Mouse (Mus musculus): ENCODE results near the gene Cacna1i. TPM values are rescaled to one million over a fixed set of nuclear protein-coding genes. Genes with fewer than 3 reads are reported as not detected.

The Cacna1i gene
- polyA plus RNA-seq, 1 experiment = 2.8 TPM

DNA sequence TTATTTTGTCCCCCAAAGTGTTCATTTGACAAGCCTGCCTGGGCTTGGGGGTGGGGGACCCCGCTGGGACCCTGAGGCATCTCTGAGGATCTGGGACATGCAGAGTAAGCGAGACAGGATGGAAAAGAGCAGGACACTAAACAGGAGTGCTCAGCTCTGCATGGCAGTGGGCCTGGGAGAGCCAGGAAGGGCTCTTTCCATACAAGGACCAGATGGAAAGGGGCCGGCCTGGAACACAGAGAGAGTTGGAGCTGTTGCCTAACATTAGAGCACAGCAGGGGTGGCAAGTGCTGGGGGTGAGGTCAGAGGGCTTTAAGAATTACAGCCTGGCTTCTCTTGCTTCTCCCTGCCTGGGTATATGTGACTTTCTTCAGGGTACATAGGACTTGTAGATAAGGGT, 43.2 kb downstream of the Cacna1i start:
- Histone ChIP-seq H3K27ac (ENCODE audit: control insufficient read depth, insufficient read depth, low read depth, low read length, poor library complexity) (no peak overlapping the region), H3K4me1 (ENCODE audit: control insufficient read depth, insufficient read depth, low read length) (no peaks in the 10 kb centered on the region; the same call in 1 of the 2 replicates), H3K4me3 (replicated peaks; ENCODE audit: control insufficient read depth, low read depth, low read length) (no peak overlapping the region)
- TF ChIP-seq POLR2A (IDR thresholded peaks at IDR 0.05; ENCODE audit: borderline replicate concordance, control insufficient read depth, low read depth, low read length) (no peak), CTCF (IDR thresholded peaks at IDR 0.05; ENCODE audit: control insufficient read depth, insufficient read depth, low read length) (no peak)
- 66% methylated on average over 3 of the region's 3 CpGs for WGBS

DNA sequence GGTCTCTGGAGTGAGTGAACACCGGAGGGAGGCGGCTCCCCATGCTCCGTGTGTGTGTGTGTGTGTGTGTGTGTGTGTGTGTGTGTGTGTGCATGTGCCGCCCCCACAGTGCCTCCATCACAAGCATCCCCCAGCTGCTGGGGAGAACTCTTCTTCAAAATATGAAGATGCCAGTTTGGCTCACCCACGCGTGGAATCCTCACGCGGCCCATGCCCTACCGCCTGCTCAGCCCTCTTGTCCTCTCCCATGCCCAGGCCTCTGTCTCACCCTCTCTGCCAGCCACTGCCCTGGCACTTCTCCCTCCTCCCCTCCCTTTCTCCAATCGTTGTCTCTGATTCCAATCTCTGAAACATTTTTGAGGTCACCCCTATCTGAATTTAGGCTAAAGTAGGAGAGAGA, 47.7 kb downstream of the Cacna1i start:
- H3K27ac ChIP-seq (ENCODE audit: control insufficient read depth, insufficient read depth, low read depth, low read length, poor library complexity) = no peak overlapping the region
- H3K4me3 ChIP-seq (replicated peaks; ENCODE audit: control insufficient read depth, low read depth, low read length) = no peak overlapping the region
- no peaks in the 10 kb centered on the region for H3K4me1 ChIP-seq (ENCODE audit: control insufficient read depth, insufficient read depth, low read length)
- 70% methylated on average over 10 of the region's 10 CpGs for WGBS
- TF ChIP-seq POLR2A (IDR thresholded peaks at IDR 0.05; ENCODE audit: borderline replicate concordance, control insufficient read depth, low read depth, low read length) (no peak), CTCF (IDR thresholded peaks at IDR 0.05; ENCODE audit: control insufficient read depth, insufficient read depth, low read length) (no peak)

DNA sequence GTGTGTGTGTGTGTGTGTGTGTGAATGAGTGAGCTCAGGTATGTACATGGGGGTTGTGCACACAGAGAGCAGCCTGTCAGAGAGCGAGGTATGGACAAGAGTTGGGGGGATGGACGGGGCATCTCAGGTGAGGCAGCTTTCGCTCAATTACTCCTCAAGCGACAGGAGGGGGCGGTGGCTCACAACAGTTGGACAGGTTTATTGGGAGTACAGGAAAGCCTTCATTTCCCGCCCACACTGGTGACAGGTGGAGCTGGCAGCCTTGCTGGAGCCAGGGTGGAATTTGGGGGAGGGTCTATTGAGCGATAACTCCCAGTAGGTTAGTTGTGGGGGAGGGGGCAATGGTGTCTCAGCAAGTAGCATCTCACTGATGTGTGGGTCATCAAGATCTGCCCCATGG, 48.2 kb downstream of the Cacna1i start:
- H3K27ac ChIP-seq (ENCODE audit: control insufficient read depth, insufficient read depth, low read depth, low read length, poor library complexity) = no peak overlapping the region
- H3K4me1 ChIP-seq (ENCODE audit: control insufficient read depth, insufficient read depth, low read length) = no peaks in the 10 kb centered on the region
- TF ChIP-seq CTCF (IDR thresholded peaks at IDR 0.05; ENCODE audit: control insufficient read depth, insufficient read depth, low read length) = no peak
- TF ChIP-seq POLR2A (IDR thresholded peaks at IDR 0.05; ENCODE audit: borderline replicate concordance, control insufficient read depth, low read depth, low read length) = no peak
- no peak overlapping the region for H3K4me3 ChIP-seq (replicated peaks; ENCODE audit: control insufficient read depth, low read depth, low read length)
- WGBS = 72% methylated on average over 7 of the region's 7 CpGs

DNA sequence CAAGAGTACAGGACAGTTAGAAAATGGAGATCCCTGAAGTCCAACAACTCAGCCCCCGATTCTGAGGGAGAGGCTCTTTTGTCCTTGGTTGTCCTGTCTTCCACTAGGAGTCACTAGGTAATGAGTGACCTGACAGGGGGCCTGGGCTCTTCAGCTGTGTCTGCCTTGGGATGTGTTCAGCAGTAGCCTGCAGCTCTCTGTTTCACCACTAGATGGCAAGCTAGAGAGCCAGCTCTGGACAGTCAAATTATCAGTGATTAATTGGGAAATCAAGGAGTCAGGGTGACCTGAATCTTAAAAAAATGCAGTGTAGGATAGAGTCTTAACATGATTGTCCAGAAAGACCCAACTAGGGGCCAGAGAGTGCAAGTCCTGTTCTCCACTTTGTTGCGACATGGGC, 53.3 kb downstream of the Cacna1i start:
- TF ChIP-seq POLR2A (IDR thresholded peaks at IDR 0.05; ENCODE audit: borderline replicate concordance, control insufficient read depth, low read depth, low read length) = no peak
- TF ChIP-seq CTCF (IDR thresholded peaks at IDR 0.05; ENCODE audit: control insufficient read depth, insufficient read depth, low read length) = peak; percentile 56
- no peak overlapping the region for H3K4me3 ChIP-seq (replicated peaks; ENCODE audit: control insufficient read depth, low read depth, low read length)
- 69% methylated on average over 2 of the region's 2 CpGs for WGBS
- no peaks in the 10 kb centered on the region for H3K4me1 ChIP-seq (ENCODE audit: control insufficient read depth, insufficient read depth, low read length)
- H3K27ac ChIP-seq (ENCODE audit: control insufficient read depth, insufficient read depth, low read depth, low read length, poor library complexity) = no peak overlapping the region

DNA sequence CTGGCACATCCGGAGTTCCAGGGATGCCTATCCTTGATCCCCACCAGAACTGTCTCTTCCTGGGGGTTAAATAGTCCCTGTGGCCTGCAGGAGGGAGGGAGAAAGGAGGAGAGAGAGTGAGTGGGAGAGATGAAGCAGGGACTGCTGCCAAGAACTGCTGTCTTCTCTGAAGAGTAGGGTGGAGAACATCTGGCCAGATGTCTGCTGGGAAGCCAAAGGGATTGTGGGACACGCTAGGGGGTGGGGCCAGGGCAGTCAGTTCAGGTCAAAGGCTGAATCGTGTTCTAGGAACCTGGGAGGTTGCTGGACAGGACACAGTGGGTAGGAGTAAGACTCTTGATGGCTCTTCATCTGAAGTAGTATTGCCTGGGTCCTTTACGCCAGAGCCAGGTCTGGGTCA, 55.4 kb downstream of the Cacna1i start:
- H3K27ac ChIP-seq (ENCODE audit: control insufficient read depth, insufficient read depth, low read depth, low read length, poor library complexity) = no peak overlapping the region
- WGBS = 72% methylated on average over 4 of the region's 4 CpGs
- TF ChIP-seq CTCF (IDR thresholded peaks at IDR 0.05; ENCODE audit: control insufficient read depth, insufficient read depth, low read length) (no peak), POLR2A (IDR thresholded peaks at IDR 0.05; ENCODE audit: borderline replicate concordance, control insufficient read depth, low read depth, low read length) (no peak)
- no peaks in the 10 kb centered on the region for H3K4me1 ChIP-seq (ENCODE audit: control insufficient read depth, insufficient read depth, low read length)
- no peak overlapping the region for H3K4me3 ChIP-seq (replicated peaks; ENCODE audit: control insufficient read depth, low read depth, low read length)

DNA sequence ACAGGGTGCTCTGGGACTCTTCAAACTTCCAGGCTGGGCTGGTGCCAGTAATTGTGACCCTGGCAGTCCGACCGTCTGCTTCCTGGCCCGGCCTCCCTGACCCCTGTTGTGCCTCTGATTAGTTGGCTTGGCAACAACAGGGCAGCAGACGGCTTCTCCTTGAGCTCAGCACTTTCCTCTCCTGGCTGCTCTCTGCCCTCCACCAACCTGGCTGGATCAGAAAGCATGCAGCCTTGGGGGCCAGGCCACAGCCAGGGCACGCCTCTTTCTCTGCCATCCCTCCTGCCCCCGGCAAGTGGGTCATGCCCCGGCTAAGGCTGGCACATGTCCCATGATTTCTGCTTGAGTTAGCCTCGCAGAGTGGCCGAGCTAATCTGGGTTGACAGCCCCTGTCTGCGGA, 56.0 kb downstream of the Cacna1i start:
- Histone ChIP-seq H3K27ac (ENCODE audit: control insufficient read depth, insufficient read depth, low read depth, low read length, poor library complexity) (no peak overlapping the region), H3K4me3 (replicated peaks; ENCODE audit: control insufficient read depth, low read depth, low read length) (no peak overlapping the region), H3K4me1 (ENCODE audit: control insufficient read depth, insufficient read depth, low read length) (no peaks in the 10 kb centered on the region)
- TF ChIP-seq CTCF (IDR thresholded peaks at IDR 0.05; ENCODE audit: control insufficient read depth, insufficient read depth, low read length) (no peak), POLR2A (IDR thresholded peaks at IDR 0.05; ENCODE audit: borderline replicate concordance, control insufficient read depth, low read depth, low read length) (no peak)
- WGBS = 53% methylated on average over 10 of the region's 10 CpGs

DNA sequence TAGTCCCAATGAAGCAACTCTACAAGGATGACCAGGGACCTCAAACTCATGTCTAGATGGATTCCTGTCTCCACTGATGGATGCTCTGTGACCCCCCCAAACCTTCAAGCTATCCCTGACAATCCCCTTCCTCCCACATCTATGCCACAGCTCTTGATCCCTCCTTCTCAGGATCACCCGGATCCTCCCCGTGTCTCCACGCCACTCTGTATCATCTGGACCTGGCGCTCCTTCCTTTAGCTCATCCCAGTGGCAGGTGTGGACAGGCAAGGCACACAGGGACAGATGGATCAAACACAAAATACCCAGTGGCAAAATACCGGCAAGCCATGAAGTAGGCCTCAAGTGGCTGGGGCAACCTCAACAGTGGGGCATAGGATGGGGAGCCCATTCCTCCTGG, 56.7 kb downstream of the Cacna1i start:
- TF ChIP-seq CTCF (IDR thresholded peaks at IDR 0.05; ENCODE audit: control insufficient read depth, insufficient read depth, low read length) (no peak), POLR2A (IDR thresholded peaks at IDR 0.05; ENCODE audit: borderline replicate concordance, control insufficient read depth, low read depth, low read length) (no peak)
- no peak overlapping the region for H3K27ac ChIP-seq (ENCODE audit: control insufficient read depth, insufficient read depth, low read depth, low read length, poor library complexity)
- no peaks in the 10 kb centered on the region for H3K4me1 ChIP-seq (ENCODE audit: control insufficient read depth, insufficient read depth, low read length)
- WGBS = 85% methylated on average over 5 of the region's 5 CpGs
- H3K4me3 ChIP-seq (replicated peaks; ENCODE audit: control insufficient read depth, low read depth, low read length) = no peak overlapping the region

DNA sequence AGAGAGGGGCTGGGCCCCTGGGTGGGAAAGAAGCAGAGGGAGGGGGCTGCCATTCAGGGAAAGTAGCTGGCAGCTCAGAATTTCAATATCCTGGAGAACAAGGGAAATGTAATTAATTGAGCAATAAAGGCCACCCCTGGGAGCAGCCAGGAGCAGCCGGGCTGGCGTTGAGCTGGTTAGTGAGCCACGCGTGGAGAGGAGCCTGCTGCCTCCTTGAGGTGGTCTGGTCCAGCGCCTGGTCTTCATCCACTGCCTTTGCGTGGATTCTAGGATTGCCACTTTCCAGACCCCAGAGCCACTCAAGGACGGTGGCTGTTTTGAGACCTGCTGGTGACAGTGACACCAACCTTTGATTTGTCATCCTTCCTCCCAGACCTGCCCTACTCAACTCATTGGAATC, 59.5 kb downstream of the Cacna1i start:
- TF ChIP-seq POLR2A (IDR thresholded peaks at IDR 0.05; ENCODE audit: borderline replicate concordance, control insufficient read depth, low read depth, low read length) (no peak), CTCF (IDR thresholded peaks at IDR 0.05; ENCODE audit: control insufficient read depth, insufficient read depth, low read length) (no peak)
- WGBS = 86% methylated on average over 7 of the region's 7 CpGs
- H3K4me1 ChIP-seq (ENCODE audit: control insufficient read depth, insufficient read depth, low read length) = no peaks in the 10 kb centered on the region
- H3K27ac ChIP-seq (ENCODE audit: control insufficient read depth, insufficient read depth, low read depth, low read length, poor library complexity) = no peak overlapping the region
- no peak overlapping the region for H3K4me3 ChIP-seq (replicated peaks; ENCODE audit: control insufficient read depth, low read depth, low read length)

DNA sequence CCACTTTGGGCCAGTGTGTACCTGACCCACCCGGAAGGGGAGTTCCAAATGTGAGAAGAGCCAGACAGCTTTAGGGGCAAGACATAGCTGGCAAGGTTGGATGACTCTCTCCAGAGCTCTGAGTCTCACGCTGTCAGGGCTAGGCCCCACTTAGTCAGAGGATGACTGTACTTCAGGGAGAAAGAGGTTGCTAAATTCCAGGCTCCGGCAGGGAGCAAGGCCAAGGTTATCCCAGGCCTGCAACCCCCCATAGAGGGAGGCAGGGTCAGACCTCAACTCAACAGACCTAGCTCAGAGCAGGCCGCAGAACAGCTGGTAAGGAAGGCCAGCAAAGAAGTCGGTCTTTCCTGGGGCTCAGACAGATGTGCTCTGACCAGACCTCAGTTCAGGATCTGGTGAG, 63.4 kb downstream of the Cacna1i start:
- H3K4me1 ChIP-seq (ENCODE audit: control insufficient read depth, insufficient read depth, low read length) = no peaks in the 10 kb centered on the region
- no peak for TF ChIP-seq POLR2A (IDR thresholded peaks at IDR 0.05; ENCODE audit: borderline replicate concordance, control insufficient read depth, low read depth, low read length)
- TF ChIP-seq CTCF (IDR thresholded peaks at IDR 0.05; ENCODE audit: control insufficient read depth, insufficient read depth, low read length) = no peak
- no peak overlapping the region for H3K27ac ChIP-seq (ENCODE audit: control insufficient read depth, insufficient read depth, low read depth, low read length, poor library complexity)
- no peak overlapping the region for H3K4me3 ChIP-seq (replicated peaks; ENCODE audit: control insufficient read depth, low read depth, low read length)
- 81% methylated on average over 5 of the region's 5 CpGs for WGBS

Measured in bone marrow, adult 2 months (tissue).